Mouse (Mus musculus): ENCODE results near the gene Asb7.
A peak's percentile ranks its signal among the peaks of the same experiment; 100 is the strongest.

The Asb7 gene

DNA sequence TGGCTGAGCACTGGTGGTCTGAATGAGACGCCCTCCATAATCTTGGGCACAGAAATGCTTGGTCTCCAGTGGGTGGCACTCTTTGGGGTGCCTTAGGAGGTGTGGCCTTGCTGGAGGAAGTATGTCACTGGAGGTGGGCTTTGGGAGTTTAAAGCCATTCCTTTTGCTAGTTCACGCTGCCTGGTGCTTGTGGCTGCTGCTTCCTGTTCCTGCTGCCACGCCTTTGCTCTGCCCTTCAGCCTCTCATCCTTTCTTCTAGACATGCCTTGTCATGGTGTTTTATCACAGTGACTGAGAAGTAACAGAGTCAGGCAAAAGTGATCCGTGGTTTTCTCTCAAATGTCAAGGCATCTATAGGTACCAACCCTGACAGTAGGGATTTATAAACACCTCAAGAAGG is 37.2 kb downstream of the Asb7 start:
- DNase-seq: no peak

DNA sequence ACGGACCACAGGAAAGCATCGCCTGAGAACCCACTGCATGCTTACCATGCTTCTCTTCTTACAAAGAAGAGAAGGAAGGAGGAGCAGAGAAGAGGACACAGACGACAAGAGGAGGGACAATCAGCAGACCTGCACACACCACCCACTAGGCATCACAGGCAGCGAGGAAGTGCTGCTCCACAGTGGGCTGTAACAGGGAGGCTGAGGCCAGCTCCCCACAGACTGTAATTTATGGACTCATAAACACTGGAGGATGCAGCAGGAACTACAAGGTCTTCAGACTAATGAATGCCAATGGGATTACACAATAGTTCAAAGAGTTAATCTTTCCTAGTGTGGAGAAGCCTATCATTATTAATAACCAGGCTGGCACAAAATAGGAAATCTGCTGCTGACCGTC is 38.5 kb downstream of the Asb7 start:
- no peak for DNase-seq

DNA sequence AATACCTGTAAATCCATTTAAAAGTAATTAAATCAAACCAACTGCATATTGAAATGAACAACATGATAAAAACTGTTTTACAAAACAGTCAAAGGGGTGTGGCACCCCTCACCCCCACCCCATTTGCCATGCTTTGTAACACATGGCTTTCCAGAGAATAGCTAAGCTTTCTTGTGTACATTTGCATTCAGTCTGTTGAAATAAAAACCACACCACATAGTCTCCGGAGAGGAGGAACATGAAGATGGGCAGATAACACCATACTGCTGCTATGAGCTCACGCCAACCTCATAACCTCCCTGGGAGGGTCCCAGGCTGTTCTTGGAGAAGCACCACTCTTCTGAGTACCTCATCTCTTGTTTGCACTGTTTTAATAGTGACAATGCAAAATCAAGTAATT is 40.2 kb downstream of the Asb7 start:
- DNase-seq: no peak

DNA sequence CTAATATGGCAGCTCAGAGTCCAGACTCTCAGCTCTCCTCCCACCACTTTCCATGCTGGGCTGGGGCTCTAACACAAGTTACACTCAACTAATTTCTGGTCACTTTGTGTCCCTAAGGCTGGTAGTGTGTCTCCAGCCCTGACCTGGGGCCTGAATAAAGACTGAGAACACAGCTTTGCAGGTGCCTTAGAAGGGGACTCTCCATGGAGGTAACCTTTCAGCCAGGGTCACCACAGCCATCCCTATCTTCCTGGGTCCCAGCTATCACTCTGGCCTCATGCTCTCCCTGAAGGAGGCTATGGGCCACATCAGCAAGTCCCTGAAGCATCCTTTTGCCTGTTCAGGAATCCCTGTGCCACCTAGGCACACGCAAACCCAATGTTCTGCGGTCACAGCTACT is 43.7 kb downstream of the Asb7 start:
- no peak for DNase-seq

DNA sequence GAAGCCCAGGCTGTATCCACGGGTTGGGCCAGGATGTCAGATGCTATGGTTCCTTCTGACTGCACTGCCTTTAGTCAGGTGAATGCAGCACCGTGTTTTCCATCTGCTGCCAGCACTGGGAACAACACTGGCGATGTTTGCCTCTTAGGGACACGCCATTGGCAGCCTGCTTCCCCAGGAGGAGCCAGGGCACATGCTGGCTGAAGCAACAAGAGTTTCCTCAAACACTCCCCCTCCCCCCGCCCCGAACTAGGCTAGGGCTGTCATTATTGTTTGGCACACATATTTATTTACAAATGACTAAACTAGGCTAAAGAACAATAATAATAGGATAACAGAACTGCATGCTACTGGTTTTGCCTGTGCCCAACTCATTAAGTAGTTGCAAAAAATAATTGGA is 56.0 kb downstream of the Asb7 start:
- no peak for DNase-seq

DNA sequence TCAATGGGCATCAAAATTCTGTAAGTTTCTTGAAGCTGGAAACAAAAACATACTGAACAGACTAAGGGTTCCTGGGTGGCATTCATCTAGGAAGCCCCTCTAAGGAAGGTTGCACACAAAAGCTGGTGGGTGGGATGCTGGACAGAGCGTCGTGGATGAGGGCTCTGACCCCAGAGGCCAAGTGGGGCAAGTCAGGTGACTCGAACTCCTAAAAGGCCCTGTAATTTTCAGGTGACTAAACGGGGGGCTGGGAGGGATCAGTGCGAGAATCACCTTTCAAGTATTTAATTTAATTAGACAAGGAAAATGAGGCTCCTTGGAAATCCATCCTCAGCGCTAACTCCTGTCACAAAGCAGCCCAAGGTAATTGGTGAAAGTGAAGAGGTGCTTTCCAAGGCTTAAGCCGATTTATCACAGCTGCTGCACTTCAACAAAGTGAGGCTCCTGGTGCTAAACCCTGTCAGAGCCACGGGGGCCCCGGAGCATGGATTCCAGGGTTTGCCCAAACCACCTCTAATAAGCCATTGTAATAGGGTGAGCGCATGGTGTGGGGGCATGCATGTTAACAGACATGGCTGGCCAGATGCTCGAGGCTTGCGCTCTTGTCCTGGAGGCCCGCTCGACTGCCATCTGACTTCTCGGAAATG is 59.1 kb downstream of the Asb7 start:
- DNase-seq: no peak

DNA sequence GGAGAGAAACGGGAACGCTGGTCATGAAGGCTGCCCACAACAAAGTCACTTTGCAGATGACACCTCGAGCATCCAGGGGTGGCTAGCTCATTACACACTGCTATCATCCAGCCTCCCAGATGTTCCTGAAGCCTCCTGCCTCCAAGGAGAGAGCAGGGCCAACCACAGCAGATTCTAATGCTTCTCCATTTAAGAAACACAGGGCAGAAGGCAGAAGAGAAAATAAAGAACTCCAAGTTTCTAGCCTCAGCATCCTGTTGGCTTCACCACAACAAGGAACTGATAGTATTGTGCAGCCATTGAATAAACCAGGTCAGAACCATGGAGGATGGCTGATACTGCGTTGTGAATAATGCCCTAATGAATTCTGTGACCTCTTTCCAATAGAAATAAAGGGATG is 60.0 kb downstream of the Asb7 start:
- no peak for DNase-seq

DNA sequence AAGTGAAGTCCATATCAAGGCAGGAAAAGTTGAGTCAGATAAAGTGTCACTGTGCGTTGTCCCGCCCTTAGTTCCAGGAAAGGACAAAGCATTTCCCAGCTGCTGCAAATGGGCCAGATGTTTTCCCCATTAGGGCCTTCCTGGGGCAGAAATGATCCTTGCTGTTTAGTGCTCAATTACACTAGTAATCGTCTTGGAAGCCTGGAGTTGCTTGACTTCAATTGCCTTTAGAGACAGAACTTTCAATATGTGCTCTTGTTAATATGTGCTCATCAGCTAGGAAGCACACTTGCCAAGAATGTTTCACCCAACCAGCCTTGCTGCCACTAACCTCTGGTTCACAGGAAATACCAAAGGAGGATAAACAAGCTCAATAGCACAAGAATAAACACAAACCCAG is 66.0 kb downstream of the Asb7 start:
- DNase-seq: peak in 1 of 2 experiments; percentile 29

DNA sequence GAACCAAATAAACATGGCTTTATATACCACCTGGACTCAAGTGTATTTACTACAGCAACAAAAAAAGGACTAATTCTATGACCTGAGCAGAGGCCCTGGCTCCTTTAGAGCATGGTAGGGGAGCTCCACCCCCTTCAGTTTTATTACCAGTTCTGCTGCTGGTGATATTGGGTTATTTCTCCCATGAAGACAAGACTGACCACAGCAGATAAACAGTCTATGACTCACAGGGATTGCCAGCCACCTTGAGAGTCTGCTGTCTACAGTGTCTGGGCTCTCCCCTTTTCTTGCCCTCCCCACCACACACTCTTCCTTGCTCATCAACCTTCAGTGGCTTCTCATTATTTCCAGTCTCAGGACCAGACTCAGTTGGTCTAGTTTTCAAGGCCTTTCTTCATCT is 87.5 kb downstream of the Asb7 start:
- DNase-seq: no peak

DNA sequence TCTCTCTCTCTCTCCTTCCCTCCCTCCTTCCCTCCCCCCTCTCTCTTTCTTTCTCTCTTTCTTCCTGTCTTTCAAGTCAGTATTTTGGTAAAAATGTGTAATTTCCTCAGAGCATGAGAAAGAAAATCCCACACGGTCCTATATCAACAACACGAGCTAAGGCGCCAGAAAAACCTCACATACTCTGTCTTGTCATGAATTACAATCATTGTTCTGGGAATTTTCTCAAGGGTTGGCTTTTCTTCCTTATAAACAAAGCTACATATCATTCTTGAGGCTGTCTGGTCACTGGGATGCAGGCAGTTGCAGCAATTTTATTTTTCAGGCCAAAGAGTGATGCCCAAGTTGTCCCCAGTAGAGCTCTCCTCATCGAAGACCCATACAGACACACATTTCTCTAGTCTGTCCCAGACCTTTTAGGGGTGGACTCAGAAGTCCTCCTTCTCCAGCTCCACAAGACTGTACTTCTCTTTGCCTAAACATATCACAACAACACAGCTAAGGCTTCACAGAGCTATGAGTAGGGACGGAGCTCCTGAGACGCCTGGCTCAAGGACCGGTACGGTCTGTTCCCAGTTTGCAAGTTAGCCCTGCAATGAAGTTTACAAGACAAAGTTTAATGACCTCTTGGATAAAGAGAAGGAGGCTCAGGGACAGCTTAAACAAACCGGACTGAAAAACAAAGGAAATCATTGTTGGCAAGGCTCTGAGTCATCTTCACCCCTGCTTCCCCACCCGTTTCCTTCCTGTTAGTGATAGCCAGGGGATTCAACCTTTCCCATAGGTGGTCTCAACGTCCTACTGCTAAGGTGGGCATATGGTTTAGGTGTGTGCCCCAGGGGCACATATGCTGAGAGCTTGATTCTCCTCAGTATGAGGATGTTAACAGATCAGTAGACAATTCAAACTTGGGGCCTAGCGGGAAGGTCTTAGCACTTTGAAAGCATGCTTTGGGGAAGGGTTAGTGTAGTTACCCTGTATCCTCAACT is 88.5 kb downstream of the Asb7 start:
- no peak for DNase-seq

DNA sequence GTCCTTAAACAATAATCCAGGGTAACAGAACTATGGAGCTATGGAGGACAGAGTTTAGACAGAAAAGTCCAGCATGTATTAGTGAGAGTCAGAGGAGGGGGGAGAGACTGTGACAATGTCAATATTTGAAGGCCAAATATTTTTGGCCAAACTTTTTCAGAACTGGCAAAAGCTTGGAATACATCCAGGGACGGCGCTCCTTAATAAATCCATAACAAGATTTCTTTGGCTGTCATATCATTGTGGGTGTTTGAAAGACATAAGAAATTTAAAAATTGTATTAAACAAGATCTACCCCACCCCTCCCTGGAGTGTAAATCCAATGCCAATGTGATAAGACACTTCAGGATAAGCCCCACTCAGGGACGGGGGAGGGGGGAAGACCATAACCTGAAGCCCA is 89.3 kb downstream of the Asb7 start:
- DNase-seq: no peak

DNA sequence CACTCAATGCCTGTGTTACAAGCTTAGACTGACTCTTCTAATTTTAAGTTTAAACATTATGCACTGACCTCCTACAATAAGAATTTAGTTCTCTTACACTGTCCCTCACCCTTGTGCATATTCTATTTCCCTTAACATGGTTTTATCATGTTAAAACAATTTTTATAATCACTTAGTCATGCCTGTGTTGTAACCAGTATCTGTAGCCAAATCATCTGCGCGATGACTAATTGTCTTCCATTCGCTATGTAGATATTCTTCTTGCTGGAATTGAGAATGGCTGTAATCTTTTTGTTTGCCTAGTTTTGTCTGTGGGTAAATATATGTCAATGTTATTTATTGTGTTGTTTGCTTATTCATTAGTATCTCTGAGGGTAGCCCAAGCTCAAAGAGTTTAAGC is 91.5 kb downstream of the Asb7 start:
- DNase-seq: no peak

Data from lung, adult 18-20 months (tissue).